Mouse (Mus musculus): ENCODE data around the gene Wsb2. TPM values are rescaled to one million over a fixed set of nuclear protein-coding genes. Genes with fewer than 3 reads are reported as not detected.
"Not testable (repeated sequence)": the region's sequence is repeated elsewhere in the genome, so short reads cannot be mapped to it uniquely, and the experiment has no call there.

The Wsb2 gene
- total RNA-seq, 2 experiments from 2014 or later, result 108 to 118 TPM

- DNase-seq, result no peak
- intact Hi-C loops (cut with DNase I), result loop anchor here (10.0 kb wide), 1 partner anchor 265 kb away; the partner anchor contains the start of gene Suds3
These were observed 23.1 kb downstream of the Wsb2 start for GRCm38 (mm10) chr5:117380199-117380598.

- no peak for DNase-seq
- intact Hi-C loops (cut with DNase I), result loop anchor here (10.0 kb wide), 1 partner anchor 267 kb away; the partner anchor contains the start of gene Suds3
These were observed 24.7 kb downstream of the Wsb2 start for GRCm38 (mm10) chr5:117381785-117382184.

GRCm38 (mm10) chr5:117383198-117383597 is 26.1 kb downstream of the Wsb2 start:
- intact Hi-C loops (cut with DNase I), result loop anchor here (10.0 kb wide), 1 partner anchor 268 kb away; the partner anchor contains the start of gene Suds3
- no peak for DNase-seq

GRCm38 (mm10) chr5:117388296-117388751 is 31.2 kb downstream of the Wsb2 start:
- intact Hi-C loops (cut with DNase I), result loop anchor here (2.0 to 10.0 kb wide), 3 partner anchors 28 to 274 kb away; partner anchors contain the start of gene Suds3
- DNase-seq, result peak; percentile 40 to 66

- intact Hi-C loops (cut with DNase I), result loop anchor here (2.0 to 10.0 kb wide), 3 partner anchors 28 to 274 kb away; partner anchors contain the start of gene Suds3
These were observed 31.8 kb downstream of the Wsb2 start, which contains the start of gene Rfc5 for GRCm38 (mm10) chr5:117388877-117389276. Gene Rfc5 (minus strand): TSS chr5:117389047.

GRCm38 (mm10) chr5:117390895-117391294 is 33.8 kb downstream of the Wsb2 start:
- intact Hi-C loops (cut with DNase I), result no loop called here
- DNase-seq, result no peak

More at GRCm38 (mm10) chr5:117388877-117389276, 31.8 kb downstream of the Wsb2 start, which contains the start of gene Rfc5:
- peak; percentile 96 to 97 for DNase-seq

- intact Hi-C loops (cut with DNase I), result no loop called here
- no peak for DNase-seq
These were observed 38.7 kb downstream of the Wsb2 start for GRCm38 (mm10) chr5:117395834-117396233.

GRCm38 (mm10) chr5:117396596-117397014 is 39.5 kb downstream of the Wsb2 start:
- intact Hi-C loops (cut with DNase I), result no loop called here
- DNase-seq, result no peak

GRCm38 (mm10) chr5:117397371-117397770 is 40.3 kb downstream of the Wsb2 start:
- intact Hi-C loops (cut with DNase I), result no loop called here
- DNase-seq, result no peak

- intact Hi-C loops (cut with DNase I), result no loop called here
These were observed 41.0 kb downstream of the Wsb2 start for GRCm38 (mm10) chr5:117398007-117398550.

GRCm38 (mm10) chr5:117399281-117399680 is 42.2 kb downstream of the Wsb2 start:
- intact Hi-C loops (cut with DNase I), result no loop called here

More at GRCm38 (mm10) chr5:117398007-117398550, 41.0 kb downstream of the Wsb2 start:
- no peak for DNase-seq

GRCm38 (mm10) chr5:117403609-117404008 is 46.5 kb downstream of the Wsb2 start:
- intact Hi-C loops (cut with DNase I), result no loop called here
- no peak for DNase-seq

More at GRCm38 (mm10) chr5:117399281-117399680, 42.2 kb downstream of the Wsb2 start:
- DNase-seq, result no peak

GRCm38 (mm10) chr5:117404671-117405070 is 47.6 kb downstream of the Wsb2 start:
- not testable (repeated sequence) for DNase-seq
- intact Hi-C loops (cut with DNase I), result loop anchor here (5.0 kb wide), 2 partner anchors 97 to 287 kb away; partner anchors contain the start of gene Suds3

- DNase-seq, result peak; percentile 19 to 39
- intact Hi-C loops (cut with DNase I), result loop anchor here (5.0 kb wide), 2 partner anchors 101 to 291 kb away; partner anchors contain the start of gene Suds3
These were observed 51.1 kb downstream of the Wsb2 start for GRCm38 (mm10) chr5:117408216-117408615.

- DNase-seq, result no peak
- intact Hi-C loops (cut with DNase I), result loop anchor here (5.0 kb wide), 2 partner anchors 102 to 292 kb away; partner anchors contain the start of gene Suds3
These were observed 52.3 kb downstream of the Wsb2 start for GRCm38 (mm10) chr5:117409369-117409768.

GRCm38 (mm10) chr5:117413507-117414501 is 56.7 kb downstream of the Wsb2 start, which contains the start of gene Ksr2:
Gene Ksr2 (plus strand): TSS chr5:117414000.
- intact Hi-C loops (cut with DNase I), result no loop called here
- DNase-seq, result peak; percentile 11 to 14

GRCm38 (mm10) chr5:117414611-117415010 is 57.5 kb downstream of the Wsb2 start:
- DNase-seq, result no peak
- intact Hi-C loops (cut with DNase I), result no loop called here

GRCm38 (mm10) chr5:117415011-117415912 is 58.2 kb downstream of the Wsb2 start:
- no peak for DNase-seq
- intact Hi-C loops (cut with DNase I), result no loop called here

GRCm38 (mm10) chr5:117417442-117417841 is 60.3 kb downstream of the Wsb2 start:
- intact Hi-C loops (cut with DNase I), result no loop called here
- DNase-seq, result no peak

Data from heart, postnatal 10 days (tissue).